Mouse (Mus musculus) telencephalon, adult 2 months (tissue): ENCODE measurements around the gene Gm973.

Source experiments
- DNase-seq: peaks from one replicate; pipeline ENCODE4 v3.0.0-alpha.2; 2011; ENCODE audit warnings: low read depth, low spot score

Gene Gm973

GRCm38 (mm10) chr1:59542231-59542630 is 26.2 kb downstream of the Gm973 start:
- no peak for DNase-seq

- DNase-seq: no peak
Measured at GRCm38 (mm10) chr1:59543911-59544310, 27.8 kb downstream of the Gm973 start.

GRCm38 (mm10) chr1:59548486-59548885 is 32.4 kb downstream of the Gm973 start:
- DNase-seq: no peak

GRCm38 (mm10) chr1:59549036-59549675 is 33.1 kb downstream of the Gm973 start:
- no peak for DNase-seq

- DNase-seq: no peak
Measured at GRCm38 (mm10) chr1:59550227-59550626, 34.2 kb downstream of the Gm973 start.

- no peak for DNase-seq
Measured at GRCm38 (mm10) chr1:59550996-59551395, 34.9 kb downstream of the Gm973 start.

GRCm38 (mm10) chr1:59553708-59554107 is 37.6 kb downstream of the Gm973 start:
- no peak for DNase-seq

GRCm38 (mm10) chr1:59563581-59563980 is 47.5 kb downstream of the Gm973 start:
- DNase-seq: no peak

GRCm38 (mm10) chr1:59565804-59566203 is 49.7 kb downstream of the Gm973 start:
- no peak for DNase-seq

GRCm38 (mm10) chr1:59566281-59566680 is 50.2 kb downstream of the Gm973 start:
- DNase-seq: no peak

- DNase-seq: peak; percentile 26
Measured at GRCm38 (mm10) chr1:59566926-59567325, 50.9 kb downstream of the Gm973 start.

GRCm38 (mm10) chr1:59567521-59567920 is 51.5 kb downstream of the Gm973 start:
- DNase-seq: no peak

- no peak for DNase-seq
Measured at GRCm38 (mm10) chr1:59568283-59568682, 52.2 kb downstream of the Gm973 start.

GRCm38 (mm10) chr1:59569301-59569700 is 53.2 kb downstream of the Gm973 start:
- DNase-seq: no peak

GRCm38 (mm10) chr1:59570767-59571166 is 54.7 kb downstream of the Gm973 start:
- DNase-seq: no peak

GRCm38 (mm10) chr1:59571502-59571901 is 55.4 kb downstream of the Gm973 start:
- no peak for DNase-seq

GRCm38 (mm10) chr1:59573843-59574242 is 57.8 kb downstream of the Gm973 start:
- no peak for DNase-seq

- DNase-seq: no peak
Measured at GRCm38 (mm10) chr1:59574262-59575187, 58.5 kb downstream of the Gm973 start.

GRCm38 (mm10) chr1:59578770-59579169 is 62.7 kb downstream of the Gm973 start:
- no peak for DNase-seq

GRCm38 (mm10) chr1:59579327-59579726 is 63.3 kb downstream of the Gm973 start:
- DNase-seq: no peak

- no peak for DNase-seq
Measured at GRCm38 (mm10) chr1:59580131-59580751, 64.2 kb downstream of the Gm973 start.

- no peak for DNase-seq
Measured at GRCm38 (mm10) chr1:59580880-59581279, 64.8 kb downstream of the Gm973 start.
